Mouse (Mus musculus) liver, embryonic 12.5 days (tissue): ENCODE data around the gene D17H6S53E. TPM values are rescaled to one million over a fixed set of nuclear protein-coding genes. Genes with fewer than 3 reads are reported as not detected.
A peak's percentile ranks its signal among the peaks of the same experiment; 100 is the strongest.

Source experiments
- ATAC-seq: fragments of 200-750 bp; cut with Nextera tagmentation; 2 replicates; pipeline ENCODE4 v1.8.0; 2017; ENCODE audit warnings: moderate number of reproducible peaks, mild to moderate bottlenecking, moderate library complexity
- H3K27ac ChIP-seq: fragments of 300-500 bp; sonication (generic); 2 replicates; pipeline ENCODE4 v1.5.1; 2016; ENCODE audit warnings: mild to moderate bottlenecking
- H3K27me3 ChIP-seq: fragments of 300-500 bp; sonication (generic); replicated peaks from 2 replicates; pipeline ENCODE4 v1.6.1; 2016; ENCODE audit warnings: mild to moderate bottlenecking, moderate library complexity
- H3K36me3 ChIP-seq: fragments of 300-500 bp; sonication (generic); 2 replicates; pipeline ENCODE4 v1.6.1; 2016; ENCODE audit warnings: mild to moderate bottlenecking, moderate library complexity
- H3K4me1 ChIP-seq: fragments of 300-500 bp; sonication (generic); 2 replicates; pipeline ENCODE4 v1.6.1; 2016
- H3K4me2 ChIP-seq: fragments of 300-500 bp; sonication (generic); 2 replicates; pipeline ENCODE4 v1.6.1; 2016; ENCODE audit warnings: mild to moderate bottlenecking, moderate library complexity
- H3K4me3 ChIP-seq: fragments of 300-500 bp; sonication (generic); 2 replicates; pipeline ENCODE4 v1.5.1; 2016; ENCODE audit warnings: mild to moderate bottlenecking, moderate library complexity
- H3K9ac ChIP-seq: fragments of 300-500 bp; sonication (generic); 2 replicates; pipeline ENCODE4 v1.6.1; 2016; ENCODE audit warnings: mild to moderate bottlenecking, moderate library complexity
- H3K9me3 ChIP-seq: fragments of 300-500 bp; sonication (generic); replicated peaks from 2 replicates; pipeline ENCODE4 v1.6.1; 2016; ENCODE audit warnings: mild to moderate bottlenecking, moderate library complexity
- WGBS: fragments of 180-500 bp; shearing (Covaris S2); methylation state at CpG from one replicate; pipeline ENCODE4 v1.1.7; 2016; ENCODE audit not compliant: insufficient replicate concordance; 5-methylcytosine and 5-hydroxymethylcytosine counted together
- polyA plus RNA-seq: library from polyadenylated mRNA; unstranded; fragments of >200 nt; fragmentation: Nextera tagmentation; extraction: Ambion mirVana; gene quantifications from 2 replicates; pipeline ENCODE4 v1.2.1, GENCODE M21; 2016

The D17H6S53E gene
- 3.7 and 4.3 TPM in 2 replicates for polyA plus RNA-seq

GRCm38 (mm10) chr17:35126206-35126611, at the start of gene D17H6S53E:
TSS of gene D17H6S53E (plus strand) at chr17:35126373.
- peak within 1 kb of the TSS; percentile 89 for H3K27ac ChIP-seq
- peaks cover 59% of the 10 kb centered on the region for H3K4me1 ChIP-seq
- H3K9me3 ChIP-seq: no peaks in the 10 kb centered on the region
- peak within 1 kb of the TSS; percentile 80 for H3K4me2 ChIP-seq
- WGBS: under 1% methylated on average over 36 of the region's 36 CpGs
- H3K27me3 ChIP-seq: no peaks in the 10 kb centered on the region
- ATAC-seq: peak; percentile 79
- H3K36me3 ChIP-seq: peaks cover 59% of the 10 kb centered on the region
- peak within 1 kb of the TSS; percentile 81 for H3K9ac ChIP-seq
- H3K4me3 ChIP-seq: peak within 1 kb of the TSS; percentile 69

GRCm38 (mm10) chr17:35076507-35077176, 49.5 kb upstream of the D17H6S53E start, which contains the start of gene Ly6g6e:
TSS of gene Ly6g6e (plus strand) at chr17:35076902.
- Histone ChIP-seq H3K9ac (no peak within 1 kb of the TSS), H3K36me3 (no peaks in the 10 kb centered on the region), H3K27me3 (peaks cover 40% of the 10 kb centered on the region), H3K27ac (0 out of 2 replicates have a peak within 1 kb of the TSS, but pooled peaks have one; percentile 2), H3K4me3 (no peak within 1 kb of the TSS), H3K9me3 (no peaks in the 10 kb centered on the region), H3K4me1 (peaks cover 57% of the 10 kb centered on the region), H3K4me2 (peak within 1 kb of the TSS; percentile 30)
- 38% methylated on average over 10 of the region's 10 CpGs for WGBS
- no peak for ATAC-seq

GRCm38 (mm10) chr17:35077285-35077684, 48.9 kb upstream of the D17H6S53E start:
- ATAC-seq: no peak
- H3K4me1 ChIP-seq: peaks cover 60% of the 10 kb centered on the region
- H3K4me3 ChIP-seq: no peak overlapping the region
- H3K9me3 ChIP-seq: no peaks in the 10 kb centered on the region
- H3K36me3 ChIP-seq: no peaks in the 10 kb centered on the region
- H3K27me3 ChIP-seq: peaks cover 40% of the 10 kb centered on the region
- 38% methylated on average over 2 of the region's 2 CpGs for WGBS
- H3K27ac ChIP-seq: 0 out of 2 replicates have a peak overlapping the region, but pooled peaks have one; percentile 2
- H3K9ac ChIP-seq: no peak overlapping the region
- H3K4me2 ChIP-seq: peak overlapping the region; percentile 30; the same call in 1 of the 2 replicates

GRCm38 (mm10) chr17:35077786-35078233, 48.4 kb upstream of the D17H6S53E start, which contains the start of gene Ly6g6d:
TSS of gene Ly6g6d (minus strand) at chr17:35078065.
- Histone ChIP-seq H3K27me3 (peaks cover 40% of the 10 kb centered on the region), H3K9me3 (no peaks in the 10 kb centered on the region), H3K27ac (peak within 1 kb of the TSS; percentile 83; the same call in 1 of the 2 replicates), H3K4me1 (peaks cover 60% of the 10 kb centered on the region), H3K36me3 (no peaks in the 10 kb centered on the region), H3K9ac (no peak within 1 kb of the TSS; the same call in 1 of the 2 replicates), H3K4me2 (peak within 1 kb of the TSS; percentile 30), H3K4me3 (no peak within 1 kb of the TSS)
- 19% methylated on average over 14 of the region's 14 CpGs for WGBS
- ATAC-seq: no peak

GRCm38 (mm10) chr17:35079778-35080177, 46.4 kb upstream of the D17H6S53E start:
- ATAC-seq: peak; percentile 97
- peak overlapping the region; percentile 62 for H3K9ac ChIP-seq
- no peaks in the 10 kb centered on the region for H3K9me3 ChIP-seq
- H3K4me1 ChIP-seq: peaks cover 57% of the 10 kb centered on the region
- peaks cover 31% of the 10 kb centered on the region for H3K27me3 ChIP-seq
- H3K27ac ChIP-seq: peak overlapping the region; percentile 83
- H3K4me3 ChIP-seq: peak overlapping the region; percentile 29
- H3K4me2 ChIP-seq: peak overlapping the region; percentile 70
- 6% methylated on average over 9 of the region's 9 CpGs for WGBS
- H3K36me3 ChIP-seq: no peaks in the 10 kb centered on the region

GRCm38 (mm10) chr17:35080248-35080647, 45.9 kb upstream of the D17H6S53E start:
- no peaks in the 10 kb centered on the region for H3K9me3 ChIP-seq
- 20% methylated on average over 6 of the region's 6 CpGs for WGBS
- H3K4me3 ChIP-seq: peak overlapping the region; percentile 29
- H3K27me3 ChIP-seq: peaks cover 27% of the 10 kb centered on the region
- H3K4me2 ChIP-seq: peak overlapping the region; percentile 70
- peak overlapping the region; percentile 83 for H3K27ac ChIP-seq
- peaks cover 62% of the 10 kb centered on the region for H3K4me1 ChIP-seq
- peak overlapping the region; percentile 62 for H3K9ac ChIP-seq
- H3K36me3 ChIP-seq: no peaks in the 10 kb centered on the region
- peak; percentile 50 for ATAC-seq

- Histone ChIP-seq H3K4me1 (peaks cover 66% of the 10 kb centered on the region), H3K9ac (peak overlapping the region; percentile 62), H3K4me2 (peak overlapping the region; percentile 70), H3K4me3 (no peak overlapping the region), H3K9me3 (no peaks in the 10 kb centered on the region), H3K27ac (peak overlapping the region; percentile 83), H3K36me3 (no peaks in the 10 kb centered on the region), H3K27me3 (peaks cover 27% of the 10 kb centered on the region)
- no peak for ATAC-seq
- 87% methylated on average over 4 of the region's 4 CpGs for WGBS
Measured at GRCm38 (mm10) chr17:35080710-35081109, 45.5 kb upstream of the D17H6S53E start.

- Histone ChIP-seq H3K36me3 (no peaks in the 10 kb centered on the region), H3K9ac (no peak overlapping the region), H3K27me3 (peaks cover 9% of the 10 kb centered on the region), H3K9me3 (no peaks in the 10 kb centered on the region), H3K4me2 (no peak overlapping the region), H3K27ac (peak overlapping the region; percentile 12; the same call in 1 of the 2 replicates), H3K4me3 (no peak overlapping the region), H3K4me1 (peaks cover 46% of the 10 kb centered on the region)
- no peak for ATAC-seq
- 78% methylated on average over 16 of the region's 16 CpGs for WGBS
Measured at GRCm38 (mm10) chr17:35082841-35083576, 43.2 kb upstream of the D17H6S53E start.

GRCm38 (mm10) chr17:35083929-35084497, 42.2 kb upstream of the D17H6S53E start:
- Histone ChIP-seq H3K27ac (no peak overlapping the region), H3K27me3 (0 out of 2 replicates have a peak, but pooled peaks cover 4% of the 10 kb centered on the region), H3K9me3 (no peaks in the 10 kb centered on the region), H3K9ac (no peak overlapping the region), H3K4me1 (peaks cover 40% of the 10 kb centered on the region), H3K4me2 (no peak overlapping the region), H3K36me3 (no peaks in the 10 kb centered on the region), H3K4me3 (no peak overlapping the region)
- ATAC-seq: no peak
- WGBS: 39% methylated on average over 3 of the region's 3 CpGs

GRCm38 (mm10) chr17:35085208-35085865, 40.8 kb upstream of the D17H6S53E start, which contains the start of gene Ly6g6f:
TSS of gene Ly6g6f (minus strand) at chr17:35085610.
- 38% methylated on average over 7 of the region's 7 CpGs for WGBS
- Histone ChIP-seq H3K4me2 (no peak within 1 kb of the TSS), H3K27me3 (0 out of 2 replicates have a peak, but pooled peaks cover 4% of the 10 kb centered on the region), H3K9ac (0 out of 2 replicates have a peak within 1 kb of the TSS, but pooled peaks have one; percentile 13), H3K36me3 (no peaks in the 10 kb centered on the region), H3K27ac (peak within 1 kb of the TSS; percentile 33; the same call in 1 of the 2 replicates), H3K4me3 (no peak within 1 kb of the TSS), H3K9me3 (no peaks in the 10 kb centered on the region), H3K4me1 (peaks cover 34% of the 10 kb centered on the region)
- ATAC-seq: no peak

GRCm38 (mm10) chr17:35088151-35088550, 38.0 kb upstream of the D17H6S53E start:
- no peak for ATAC-seq
- H3K36me3 ChIP-seq: peaks cover 27% of the 10 kb centered on the region
- no peak overlapping the region for H3K4me3 ChIP-seq
- no peaks in the 10 kb centered on the region for H3K9me3 ChIP-seq
- H3K27ac ChIP-seq: no peak overlapping the region
- no peaks in the 10 kb centered on the region for H3K27me3 ChIP-seq
- peaks cover 48% of the 10 kb centered on the region for H3K4me1 ChIP-seq
- 45% methylated on average over 2 of the region's 2 CpGs for WGBS
- H3K9ac ChIP-seq: no peak overlapping the region
- H3K4me2 ChIP-seq: no peak overlapping the region; the same call in 1 of the 2 replicates
